Mouse (Mus musculus) kidney, adult 2 months (tissue): Measurements from ENCODE around the gene Dock6.
"Not testable (repeated sequence)": the region's sequence is repeated elsewhere in the genome, so short reads cannot be mapped to it uniquely, and the experiment has no call there.

ENCODE experiments used
- CTCF ChIP-seq: fragments of 200-500 bp; conservative IDR thresholded peaks from 2 replicates; pipeline ENCODE4 v1.5.1; 2011; ENCODE audit warnings: low read depth, mild to moderate bottlenecking, control low read depth, low read length, moderate library complexity, mixed read lengths; ENCODE audit not compliant: insufficient read depth, insufficient read length
- POLR2A ChIP-seq: fragments of 200-500 bp; IDR thresholded peaks from one replicate; pipeline ENCODE4 v1.6.1; 2011; ENCODE audit warnings: low read depth, low read length, control low read depth

- not testable (repeated sequence) for TF ChIP-seq CTCF, POLR2A
Measured at GRCm38 (mm10) chr9:21773396-21773795, 79.0 kb downstream of the Dock6 start.
